Comparison of ENCODE assay signal across 8 mouse cellular contexts in the genomic region with DNA sequence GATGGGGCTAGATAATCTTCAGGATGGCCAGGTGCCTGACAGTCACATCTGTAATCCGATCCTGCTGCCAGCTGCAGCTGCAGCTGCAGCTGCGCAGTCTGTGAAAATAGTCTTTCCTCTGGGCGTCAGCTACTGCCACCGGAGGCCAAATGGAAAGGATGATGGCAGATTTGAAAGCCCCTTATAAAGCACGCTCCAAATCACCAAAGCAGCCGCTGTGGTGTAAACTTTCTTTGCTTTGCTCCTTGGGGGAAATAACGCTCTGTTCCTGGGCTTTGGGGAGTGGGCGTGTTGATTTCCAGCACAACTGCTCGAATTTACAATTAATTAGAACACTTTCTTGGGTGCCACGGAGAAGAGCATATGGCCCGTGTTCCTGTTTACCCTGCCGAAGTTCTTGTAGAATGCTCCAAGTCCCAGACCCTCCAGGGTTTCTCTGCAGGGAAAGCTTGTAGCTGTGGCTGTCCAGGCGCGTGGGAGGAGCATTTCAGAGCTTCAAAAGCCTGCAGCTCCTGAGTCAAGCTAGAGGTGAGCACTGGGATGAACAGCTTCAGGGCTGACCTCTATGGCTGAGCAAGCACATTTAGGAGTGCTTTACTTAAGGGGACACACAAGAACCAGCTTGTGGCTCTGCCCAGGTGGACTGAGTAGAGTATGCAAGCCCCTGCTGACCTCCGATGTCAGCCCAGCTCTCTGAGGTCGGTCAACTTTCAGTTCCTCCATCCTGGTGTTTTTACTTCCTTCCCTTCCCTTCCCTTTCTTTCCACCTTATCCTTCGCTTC.
A peak's percentile ranks its signal among the peaks of the same experiment; 100 is the strongest.
DNase-seq lines count a peak whose midpoint lies in the region; ATAC-seq lines count a peak whose summit lies in the region.

No protein-coding gene starts in this region.

- intact Hi-C loops in heart, postnatal 10 days (cut with DNase I): no loop called here

- no peaks in the 10 kb centered on the region for H3K36me3 ChIP-seq in liver, embryonic 12.5 days

- 7% methylated on average over 17 of the region's 17 CpGs for WGBS in liver, embryonic 12.5 days (ENCODE audit: insufficient replicate concordance)

- peak; percentile 40 for ATAC-seq in frontal cortex, adult (ENCODE audit: low TSS enrichment)
- ATAC-seq in liver, embryonic 12.5 days: no peak

- no peak overlapping the region for H3K27ac ChIP-seq in liver, embryonic 12.5 days

- H3K4me3 ChIP-seq in liver, embryonic 12.5 days: 0 out of 2 replicates have a peak overlapping the region, but pooled peaks have one; percentile 9

- H3K4me1 ChIP-seq in liver, embryonic 12.5 days: no peaks in the 10 kb centered on the region

- peaks cover 22% of the 10 kb centered on the region for H3K27me3 ChIP-seq in liver, embryonic 12.5 days (replicated peaks)

- H3K9ac ChIP-seq in liver, embryonic 12.5 days: no peak overlapping the region

- H3K4me2 ChIP-seq in liver, embryonic 12.5 days: peak overlapping the region; percentile 43

- H3K9me3 ChIP-seq in liver, embryonic 12.5 days (replicated peaks): no peaks in the 10 kb centered on the region

- no peak for DNase-seq in frontal cortex, postnatal 25 days (ENCODE audit: low spot score in 2 of 2)
- peak; percentile 53 for DNase-seq in right cerebral cortex, adult 18-20 months
- DNase-seq in right cerebral cortex, postnatal 25 days: no peak
- DNase-seq in heart, postnatal 10 days: peak; percentile 9 to 18
- peak; percentile 45 for DNase-seq in skeletal muscle tissue, adult 2 months (ENCODE audit: low read depth, low spot score)
- no peak for DNase-seq in adrenal gland, adult 2 months

Comparison
In these comparisons a context has a peak if more than half of its experiments do, and no peak if none do; other contexts are left out.
1. DNase-seq: peak in right cerebral cortex, adult 18-20 months (single experiment), heart, postnatal 10 days (2 of 2) and skeletal muscle tissue, adult 2 months (single experiment); none in frontal cortex, postnatal 25 days (0 of 2), right cerebral cortex, postnatal 25 days (single experiment) and adrenal gland, adult 2 months (single experiment).